Mouse (Mus musculus): Measurements from ENCODE around the gene Hnrnpa2b1. TPM values are rescaled to one million over a fixed set of nuclear protein-coding genes. Genes with fewer than 3 reads are reported as not detected.

Gene Hnrnpa2b1
- total RNA-seq (2023), result 1,000 to 10,000 TPM; 1,030 to 1,045 TPM

DNA sequence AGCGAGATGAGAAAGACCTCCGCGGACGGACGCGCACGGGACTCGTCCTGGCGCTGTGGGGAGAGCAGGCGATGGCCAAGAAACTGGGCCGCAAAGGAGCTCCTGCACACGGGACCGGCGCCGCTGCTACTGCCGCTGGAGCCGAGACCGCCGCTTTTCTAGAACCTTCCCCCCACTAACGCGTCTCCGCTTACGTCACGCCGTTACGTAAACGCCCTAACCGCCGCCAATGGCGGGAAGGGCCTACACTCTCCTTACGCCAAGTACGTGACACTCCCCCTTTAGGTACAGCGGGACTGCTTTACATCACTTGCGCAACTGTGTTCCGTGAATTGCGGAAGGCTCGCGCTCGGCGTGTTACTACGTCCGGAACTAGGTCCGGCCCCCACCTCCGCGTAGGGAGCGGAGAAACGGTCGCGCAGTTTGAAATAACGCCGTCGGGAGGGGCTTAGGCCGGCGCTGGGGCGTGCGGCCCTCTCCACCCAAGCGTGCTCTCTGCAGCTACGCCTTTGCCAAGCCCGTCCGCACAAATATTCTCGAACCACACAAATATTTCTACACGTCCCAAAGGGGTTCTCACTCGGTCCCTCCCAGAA, at the start of gene Hnrnpa2b1:
Gene Hnrnpa2b1 (minus strand): TSS at position 180 of the 596 bp plus-strand sequence.

DNA sequence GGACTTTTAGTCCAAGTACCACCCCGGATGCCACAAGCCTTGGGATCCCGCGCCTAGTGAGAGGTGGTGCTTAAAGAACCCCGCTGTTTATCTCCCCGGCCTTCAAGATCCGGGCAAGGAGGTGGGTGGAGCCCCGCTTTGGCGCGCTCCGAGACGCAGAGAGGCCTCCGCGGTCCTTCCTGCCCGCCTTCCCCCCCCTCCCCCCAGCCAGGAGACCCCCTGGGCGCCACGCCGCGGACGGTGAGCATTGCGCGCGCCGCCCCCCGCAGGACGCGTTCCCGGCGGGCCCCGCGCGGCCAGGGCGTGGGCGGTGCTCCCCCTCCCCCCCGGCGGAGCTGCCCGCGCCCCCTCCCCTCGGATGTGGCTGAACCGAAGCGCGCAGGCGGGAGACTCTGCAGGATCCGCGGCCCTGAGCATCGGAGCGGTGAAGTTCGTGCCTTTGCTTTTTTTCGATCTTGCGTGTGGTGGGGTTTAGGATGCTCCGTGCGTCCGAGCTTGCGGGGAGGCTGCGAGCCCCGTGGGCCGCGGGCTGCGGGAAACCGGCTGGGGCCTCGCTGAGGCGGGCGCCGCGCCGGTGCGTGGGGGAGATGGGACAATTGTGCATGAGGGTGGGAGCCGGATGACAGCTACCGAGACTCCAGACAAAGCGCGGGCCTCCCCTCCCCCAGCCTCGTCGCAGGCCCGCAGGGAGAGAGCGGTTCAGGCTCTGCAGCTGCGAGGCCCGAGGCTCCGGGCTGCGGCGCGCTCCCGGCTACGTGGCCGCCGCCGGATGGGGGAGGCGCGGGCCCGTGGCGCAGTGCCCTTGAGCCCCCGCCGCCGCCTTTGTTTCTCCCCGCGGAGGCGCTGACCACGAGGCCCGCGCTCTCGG, 851 bp upstream of the Hnrnpa2b1 start, which contains the start of gene Cbx3:
Gene Cbx3 (plus strand): TSS at position 50 of the 868 bp plus-strand sequence.

DNA sequence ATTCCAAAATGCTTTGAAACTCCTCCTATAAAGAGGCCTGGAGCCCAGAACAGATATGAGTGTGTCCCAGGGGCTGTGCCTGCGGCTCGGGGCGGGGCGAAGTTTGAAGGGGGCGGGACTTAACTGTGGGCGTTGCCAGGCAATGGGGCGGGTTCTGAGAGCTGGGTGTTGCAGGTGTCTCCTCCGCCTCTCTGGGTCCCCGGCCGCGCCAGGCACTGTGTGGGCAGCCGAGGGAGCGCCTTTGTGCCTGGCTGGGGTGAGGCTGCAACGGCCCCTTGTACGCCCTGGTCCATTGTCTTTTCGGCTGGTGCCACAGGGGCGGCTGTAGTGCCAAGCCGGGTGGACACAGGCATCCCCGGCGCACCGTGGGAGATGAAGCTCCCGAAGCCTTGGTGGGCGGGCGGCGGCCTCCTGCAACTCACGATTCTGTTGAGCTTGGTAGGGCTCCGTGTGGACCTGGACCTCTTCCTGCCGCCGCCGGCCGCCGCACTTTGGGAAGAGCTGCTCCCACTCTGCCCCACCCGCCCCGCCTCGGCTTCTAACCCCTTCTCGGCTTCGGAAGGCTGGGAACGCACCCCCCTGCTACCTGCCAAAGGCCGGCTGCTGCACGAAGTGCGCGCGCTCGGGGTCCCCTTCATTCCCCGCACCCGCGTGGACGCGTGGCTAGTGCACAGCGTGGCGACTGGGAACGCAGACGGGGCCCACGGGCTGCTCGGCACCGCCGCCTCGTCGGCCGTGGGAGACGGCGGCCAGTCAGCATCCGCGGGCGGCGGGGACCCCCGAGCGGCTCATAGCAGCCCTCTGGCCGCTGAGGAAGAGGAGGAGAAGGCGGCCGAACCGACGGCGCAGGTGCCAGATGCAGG, 36.9 kb downstream of the Hnrnpa2b1 start, which contains the start of gene Nfe2l3:
Gene Nfe2l3 (plus strand): TSS at position 136 of the 863 bp plus-strand sequence.

Other genes with a start within 250 kb of the Hnrnpa2b1 start
- not detected for gene Nfe2l3, start 37.2 kb downstream of the Hnrnpa2b1 start, total RNA-seq (2023)
- 10 to 100 TPM; 84.0 to 95.3 TPM for gene Cbx3, start 466 bp upstream of the Hnrnpa2b1 start, total RNA-seq (2023)
- 10 to 100 TPM; 12.0 to 12.7 TPM for gene Snx10, start 54.0 kb upstream of the Hnrnpa2b1 start, total RNA-seq (2023)

All from B cell, adult 67 days (primary cell).